Comparison of ENCODE assay signal across 36 mouse cellular contexts in genomic region chr2:135547966-135548365, GRCm38 (mm10).
"Had no signal": no experiment of that assay in that cellular context is flagged by ENCODE, and none has a peak within 500 bp of the region (broad histone marks: within the 10 kb centered on the region; RNA-seq: fewer than 3 reads in every experiment).

No protein-coding gene starts in this region.

- H3K27me3 ChIP-seq: heart, embryonic 12.5 days; heart, embryonic 13.5 days; heart, embryonic 15.5 days; hindbrain, embryonic 12.5 days; hindbrain, embryonic 13.5 days; hindbrain, embryonic 15.5 days; intestine, embryonic 15.5 days; kidney, embryonic 15.5 days had no signal

- H3K4me3 ChIP-seq: heart, embryonic 10.5 days; heart, embryonic 12.5 days; heart, embryonic 13.5 days; heart, embryonic 15.5 days; hindbrain, embryonic 10.5 days; hindbrain, embryonic 12.5 days; hindbrain, embryonic 13.5 days; hindbrain, embryonic 15.5 days; intestine, embryonic 15.5 days; kidney, embryonic 15.5 days; layer of hippocampus, adult 2 months; left cerebral cortex, adult 2 months had no signal

- H3K36me3 ChIP-seq: heart, embryonic 10.5 days; heart, embryonic 12.5 days; heart, embryonic 13.5 days; heart, embryonic 15.5 days; hindbrain, embryonic 10.5 days; hindbrain, embryonic 12.5 days; hindbrain, embryonic 13.5 days; hindbrain, embryonic 15.5 days; intestine, embryonic 15.5 days; kidney, embryonic 15.5 days had no signal

- H3K9me3 ChIP-seq: heart, embryonic 10.5 days; heart, embryonic 15.5 days; hindbrain, embryonic 10.5 days; hindbrain, embryonic 12.5 days; hindbrain, embryonic 13.5 days; hindbrain, embryonic 15.5 days; intestine, embryonic 15.5 days; kidney, embryonic 15.5 days had no signal

- ATAC-seq: hindbrain, embryonic 16.5 days; hindbrain, postnatal 0 days; inflammation-experienced regulatory T-cells, adult 6 months; intestine, embryonic 15.5 days; intestine, embryonic 16.5 days; intestine, postnatal 0 days had no signal

- H3K4me2 ChIP-seq: heart, embryonic 11.5 days; heart, embryonic 12.5 days; heart, embryonic 13.5 days; heart, embryonic 15.5 days; hindbrain, embryonic 12.5 days; hindbrain, embryonic 13.5 days; hindbrain, embryonic 14.5 days; hindbrain, embryonic 15.5 days; intestine, embryonic 15.5 days; kidney, embryonic 15.5 days had no signal

- H3K4me1 ChIP-seq: heart, embryonic 10.5 days; heart, embryonic 12.5 days; heart, embryonic 13.5 days; heart, embryonic 15.5 days; hindbrain, embryonic 10.5 days; hindbrain, embryonic 12.5 days; hindbrain, embryonic 13.5 days; hindbrain, embryonic 15.5 days; intestine, embryonic 15.5 days; kidney, embryonic 15.5 days had no signal

- H3K9ac ChIP-seq: heart, embryonic 12.5 days; heart, embryonic 13.5 days; heart, embryonic 15.5 days; hindbrain, embryonic 12.5 days; hindbrain, embryonic 13.5 days; hindbrain, embryonic 14.5 days; hindbrain, embryonic 15.5 days; intestine, embryonic 15.5 days; kidney, embryonic 15.5 days had no signal

- H3K27ac ChIP-seq: heart, embryonic 10.5 days; heart, embryonic 13.5 days; heart, embryonic 15.5 days; hindbrain, embryonic 10.5 days; hindbrain, embryonic 12.5 days; hindbrain, embryonic 13.5 days; hindbrain, embryonic 14.5 days; hindbrain, embryonic 15.5 days; hindbrain, postnatal 0 days; intestine, embryonic 15.5 days; kidney, embryonic 15.5 days; kidney, postnatal 0 days; layer of hippocampus, adult 2 months; left cerebral cortex, adult 2 months had no signal

- DNase-seq: heart, postnatal 10 days; heart, postnatal 14 days; heart, postnatal 36 days; heart, postnatal 4 days; kidney, adult 11 months; kidney, adult 18-20 months; kidney, adult 2 months; kidney, adult 8-10 months; kidney, adult 9 months; kidney, postnatal 10 days; kidney, postnatal 14 days; kidney, postnatal 25 days; kidney, postnatal 36 days; kidney, postnatal 4 days; layer of hippocampus, adult 9-11 months; layer of hippocampus, postnatal 36 days had no signal
